Mouse (Mus musculus) G1E (cell line): ENCODE data around the gene Wwc2.

Source experiments
- CTCF ChIP-seq: IDR thresholded peaks from 2 replicates; pipeline ENCODE4 v1.5.1; 2012; ENCODE audit warnings: low read depth, low read length, inconsistent platforms, mixed read lengths
- GATA1 ChIP-seq: IDR thresholded peaks from 2 replicates; pipeline ENCODE4 v1.6.1; 2012; ENCODE audit warnings: borderline replicate concordance, low read length, inconsistent platforms, mixed read lengths
- GATA2 ChIP-seq: IDR thresholded peaks from 2 replicates; pipeline ENCODE4 v1.6.1; 2012; ENCODE audit warnings: low read depth, low read length, inconsistent platforms, borderline replicate concordance
- POLR2AphosphoS5 ChIP-seq: IDR thresholded peaks from 2 replicates; pipeline ENCODE4 v1.6.1; 2012; ENCODE audit warnings: low read depth, low read length, inconsistent platforms; ENCODE audit not compliant: insufficient replicate concordance
- TAL1 ChIP-seq: conservative IDR thresholded peaks from 2 replicates; pipeline ENCODE4 v1.6.1; 2012; ENCODE audit warnings: low read depth, low read length, inconsistent platforms, mixed read lengths

- no peak for TF ChIP-seq CTCF
- no peak for TF ChIP-seq TAL1
- TF ChIP-seq GATA1 = no peak
- TF ChIP-seq POLR2AphosphoS5 = no peak
- no peak for TF ChIP-seq GATA2
These were observed 85.5 kb downstream of the Wwc2 start for GRCm38 (mm10) chr8:47905256-47905655.
